Mouse (Mus musculus) B cell, adult 2 months (primary cell): ENCODE results near the gene Slc35e3.

Experiments
- DNase-seq, 2 experiments: peaks; one replicate each; pipeline ENCODE4 v3.0.0; 2022

The Slc35e3 gene

DNA sequence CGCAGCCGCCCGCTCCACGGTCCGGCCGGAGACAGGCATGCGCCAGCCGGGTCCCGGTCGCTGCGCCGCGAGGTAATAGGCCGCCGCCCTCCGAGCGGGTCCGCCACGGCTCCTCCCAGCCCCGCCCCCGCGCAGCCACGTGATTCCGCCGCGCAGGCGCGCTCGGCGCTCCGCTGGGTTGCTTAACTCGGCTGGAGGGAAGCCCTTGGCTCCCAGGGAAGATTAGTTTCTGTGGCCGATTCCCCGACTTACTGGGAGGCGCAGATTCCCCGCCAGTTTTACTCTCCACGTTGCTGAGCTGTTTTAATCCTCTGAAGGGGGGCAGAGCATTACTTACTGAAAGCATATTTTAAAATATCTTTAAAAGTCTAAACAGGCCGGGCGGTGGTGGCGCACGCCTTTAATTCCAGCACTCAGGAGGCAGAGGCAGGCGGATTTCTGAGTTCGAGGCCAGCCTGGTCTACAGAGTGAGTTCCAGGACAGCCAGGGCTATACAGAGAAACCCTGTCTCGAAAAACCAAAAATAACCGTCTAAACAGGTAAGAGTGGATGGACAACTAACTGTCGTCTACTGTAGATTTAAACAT is at the start of gene Slc35e3:
TSS of gene Slc35e3 (minus strand) at position 69 of the 587 bp plus-strand sequence.
- peak; percentile 99 for DNase-seq

GRCm38 (mm10) chr10:117795206-117795605 is 49.0 kb upstream of the Slc35e3 start:
- DNase-seq = no peak

DNA sequence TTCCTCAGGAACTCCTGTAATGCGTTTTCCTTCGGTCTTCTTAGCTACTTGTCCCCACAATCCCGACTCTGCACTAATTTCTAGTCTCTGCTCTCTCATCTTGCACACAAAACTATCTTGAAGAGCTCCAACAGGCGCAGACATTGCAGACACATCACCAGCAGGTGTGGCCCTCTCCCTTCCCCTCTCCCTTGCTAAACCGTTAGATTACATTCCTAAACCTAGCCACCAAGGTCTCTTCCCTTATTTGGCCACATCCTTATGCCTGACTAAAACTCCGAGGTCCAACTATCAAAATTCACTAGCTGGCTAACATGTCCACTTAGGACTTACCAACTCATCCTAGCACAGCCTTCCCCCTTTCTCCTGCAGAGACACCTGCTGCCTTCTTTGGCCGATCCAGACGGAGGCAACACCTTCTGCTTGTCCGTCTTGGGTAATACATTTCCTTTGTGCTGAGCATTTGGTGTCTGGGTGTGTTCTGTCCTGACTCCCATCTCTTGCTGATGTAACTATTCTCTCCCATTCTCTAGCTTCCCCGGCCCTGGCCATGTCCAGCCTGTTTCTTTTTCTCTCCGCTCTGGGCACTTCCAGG is 47.4 kb upstream of the Slc35e3 start:
- no peak for DNase-seq

GRCm38 (mm10) chr10:117792141-117793091 is 46.3 kb upstream of the Slc35e3 start, which contains the start of gene Nup107:
Gene Nup107, minus strand, starts transcription at chr10:117792705.
- peak; percentile 100 for DNase-seq

- DNase-seq = no peak
Observed at GRCm38 (mm10) chr10:117791171-117791470, 45.0 kb upstream of the Slc35e3 start.

GRCm38 (mm10) chr10:117790421-117791170 is 44.4 kb upstream of the Slc35e3 start:
- DNase-seq = no peak

DNA sequence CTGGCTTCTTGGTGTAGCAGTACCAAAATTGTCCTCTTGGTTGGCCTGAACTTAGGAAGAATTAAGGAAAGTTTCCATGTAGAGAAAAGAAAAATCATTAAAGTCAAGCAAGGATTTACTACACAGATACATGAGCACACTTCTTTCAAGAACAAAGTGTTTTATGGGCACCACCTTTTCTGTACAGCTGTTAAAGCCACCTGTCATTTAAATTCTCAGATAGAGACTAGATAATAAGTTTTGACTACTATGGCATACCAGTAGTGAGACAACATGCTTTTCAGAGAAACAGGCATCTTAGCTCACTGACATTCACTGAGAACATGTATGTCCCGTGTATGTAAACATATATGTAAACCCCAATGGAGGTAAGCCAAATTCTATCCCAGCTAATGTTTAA is 43.8 kb upstream of the Slc35e3 start:
- DNase-seq = no peak

- DNase-seq = no peak
Observed at GRCm38 (mm10) chr10:117784646-117785045, 38.5 kb upstream of the Slc35e3 start.

GRCm38 (mm10) chr10:117783786-117784420 is 37.7 kb upstream of the Slc35e3 start:
- no peak for DNase-seq

GRCm38 (mm10) chr10:117782491-117783260 is 36.5 kb upstream of the Slc35e3 start:
- DNase-seq = no peak

DNA sequence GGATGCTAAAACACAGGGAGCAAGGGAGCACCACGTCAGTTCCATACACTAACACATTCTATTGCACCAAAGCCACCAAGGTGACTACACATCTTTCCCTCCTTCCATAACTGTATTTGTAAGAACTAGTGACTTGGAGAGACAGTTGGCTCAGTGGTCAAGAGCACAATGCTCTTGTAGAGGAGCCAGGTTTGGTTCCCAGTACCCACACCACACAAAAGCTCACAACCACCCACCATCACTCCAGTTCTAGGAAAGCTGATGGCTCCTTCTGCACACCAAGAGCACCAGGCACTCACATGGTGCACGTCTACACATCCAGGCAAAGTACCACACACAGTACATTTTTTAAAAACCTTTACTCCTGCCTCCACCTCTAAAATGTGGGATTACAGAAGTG is 35.9 kb upstream of the Slc35e3 start:
- DNase-seq = no peak

- no peak for DNase-seq
Observed at GRCm38 (mm10) chr10:117781021-117781725, 35.0 kb upstream of the Slc35e3 start.

- no peak for DNase-seq
Observed at GRCm38 (mm10) chr10:117780306-117780911, 34.2 kb upstream of the Slc35e3 start.

DNA sequence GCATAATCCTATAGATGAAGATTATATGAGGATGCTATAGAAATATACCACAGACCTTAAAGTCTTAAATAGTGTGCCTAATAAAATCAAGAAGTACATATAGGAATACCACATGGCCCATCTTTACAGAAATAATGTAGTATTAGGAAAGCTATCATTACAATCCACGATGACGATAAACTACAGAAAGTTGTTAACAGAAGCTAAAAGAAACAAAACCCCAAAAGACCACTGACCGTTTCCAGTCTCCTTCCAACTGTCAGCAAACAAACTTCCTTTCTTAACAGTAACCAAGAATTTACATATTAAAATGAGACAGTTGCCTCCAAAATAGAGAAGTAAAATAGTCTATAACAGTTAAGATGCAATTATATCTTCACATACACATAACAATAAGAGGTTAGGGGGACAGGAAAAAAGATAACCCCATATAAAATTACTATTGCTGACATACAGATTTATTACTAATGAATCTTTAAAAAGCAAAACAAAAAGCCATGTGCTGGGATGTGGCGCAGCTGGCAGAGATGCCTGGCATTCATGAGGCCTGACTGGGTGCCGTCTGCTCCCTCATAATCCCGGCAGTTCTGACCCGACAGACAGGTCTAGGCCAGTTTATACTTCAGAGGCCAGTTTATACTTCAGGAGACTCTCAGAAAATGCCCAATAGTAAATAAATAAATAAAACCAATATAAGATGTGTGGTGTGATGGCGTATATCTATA is 33.6 kb upstream of the Slc35e3 start:
- DNase-seq = no peak

- DNase-seq = no peak
Observed at GRCm38 (mm10) chr10:117778951-117779350, 32.8 kb upstream of the Slc35e3 start.

- no peak for DNase-seq
Observed at GRCm38 (mm10) chr10:117778328-117778910, 32.3 kb upstream of the Slc35e3 start.

- no peak for DNase-seq
Observed at GRCm38 (mm10) chr10:117777501-117778327, 31.5 kb upstream of the Slc35e3 start.

DNA sequence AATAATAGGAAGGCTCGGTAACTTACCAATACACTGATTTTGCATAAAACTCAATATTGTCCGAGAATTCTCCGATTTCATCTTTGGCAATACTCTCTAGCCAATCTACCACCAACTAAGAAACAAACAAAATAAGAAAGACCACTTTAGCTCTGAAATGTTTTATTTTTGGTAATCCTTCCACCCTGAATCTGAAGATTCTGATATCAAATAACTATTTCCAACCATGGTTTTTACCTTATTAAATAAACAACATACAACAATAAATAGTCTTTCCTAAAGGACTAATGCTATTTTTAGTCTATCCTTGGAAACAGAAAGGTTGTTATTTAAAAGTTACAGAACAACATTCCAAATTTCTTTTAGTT is 30.9 kb upstream of the Slc35e3 start:
- DNase-seq = no peak
